Mouse (Mus musculus): ENCODE measurements at regions not wholly inside any gene's neighbourhood (a gene's known extent, or its start where the extent isn't known, plus 50 kb on each side); places are given as distances from the start of the nearest gene placed in this dataset.

GRCm38 (mm10) chr4:75561792-75562191, 283.7 kb upstream of the Dmac1 start:
- no peaks in the 10 kb centered on the region for H3K36me3 ChIP-seq (ENCODE audit: control insufficient read depth, insufficient read depth)
- no peak overlapping the region for H3K9ac ChIP-seq (ENCODE audit: low read depth, low read length)
- no peaks in the 10 kb centered on the region for H3K27me3 ChIP-seq (ENCODE audit: control insufficient read depth, insufficient read depth, low read depth, low read length)
- H3K9me3 ChIP-seq (replicated peaks; ENCODE audit: control insufficient read depth, low read length): no peaks in the 10 kb centered on the region
- H3K27ac ChIP-seq (ENCODE audit: low read length): no peak overlapping the region
- 19% methylated on average over 1 of the region's 1 CpGs for WGBS (ENCODE audit: insufficient replicate concordance)
- no peak overlapping the region for H3K4me3 ChIP-seq (ENCODE audit: low read depth, low read length)
- no peaks in the 10 kb centered on the region for H3K4me1 ChIP-seq (ENCODE audit: control insufficient read depth, low read depth, low read length)
- ATAC-seq (ENCODE audit: low read depth): no peak
- no peak overlapping the region for H3K4me2 ChIP-seq (ENCODE audit: low read depth, low read length)

GRCm38 (mm10) chr4:75537787-75538186, 259.7 kb upstream of the Dmac1 start:
- WGBS (ENCODE audit: insufficient replicate concordance): 55% methylated on average over 2 of the region's 2 CpGs
- H3K9ac ChIP-seq (ENCODE audit: low read depth, low read length): no peak overlapping the region
- H3K4me2 ChIP-seq (ENCODE audit: low read depth, low read length): no peak overlapping the region
- no peak for ATAC-seq (ENCODE audit: low read depth)
- H3K4me3 ChIP-seq (ENCODE audit: low read depth, low read length): no peak overlapping the region
- H3K4me1 ChIP-seq (ENCODE audit: control insufficient read depth, low read depth, low read length): no peaks in the 10 kb centered on the region
- H3K36me3 ChIP-seq (ENCODE audit: control insufficient read depth, insufficient read depth): no peaks in the 10 kb centered on the region
- no peaks in the 10 kb centered on the region for H3K27me3 ChIP-seq (ENCODE audit: control insufficient read depth, insufficient read depth, low read depth, low read length)
- H3K27ac ChIP-seq (ENCODE audit: low read length): no peak overlapping the region
- H3K9me3 ChIP-seq (replicated peaks; ENCODE audit: control insufficient read depth, low read length): no peaks in the 10 kb centered on the region

GRCm38 (mm10) chr4:75535067-75535466, 257.0 kb upstream of the Dmac1 start:
- H3K4me3 ChIP-seq (ENCODE audit: low read depth, low read length): no peak overlapping the region
- no peaks in the 10 kb centered on the region for H3K36me3 ChIP-seq (ENCODE audit: control insufficient read depth, insufficient read depth)
- no peaks in the 10 kb centered on the region for H3K9me3 ChIP-seq (replicated peaks; ENCODE audit: control insufficient read depth, low read length)
- H3K4me2 ChIP-seq (ENCODE audit: low read depth, low read length): no peak overlapping the region
- WGBS (ENCODE audit: insufficient replicate concordance): 73% methylated on average over 7 of the region's 7 CpGs
- no peak overlapping the region for H3K27ac ChIP-seq (ENCODE audit: low read length)
- no peak for ATAC-seq (ENCODE audit: low read depth)
- no peaks in the 10 kb centered on the region for H3K4me1 ChIP-seq (ENCODE audit: control insufficient read depth, low read depth, low read length)
- H3K9ac ChIP-seq (ENCODE audit: low read depth, low read length): no peak overlapping the region
- H3K27me3 ChIP-seq (ENCODE audit: control insufficient read depth, insufficient read depth, low read depth, low read length): no peaks in the 10 kb centered on the region

GRCm38 (mm10) chr4:75529607-75530006, 251.5 kb upstream of the Dmac1 start:
- H3K4me3 ChIP-seq (ENCODE audit: low read depth, low read length): no peak overlapping the region
- no peak overlapping the region for H3K4me2 ChIP-seq (ENCODE audit: low read depth, low read length)
- H3K9me3 ChIP-seq (replicated peaks; ENCODE audit: control insufficient read depth, low read length): no peaks in the 10 kb centered on the region
- ATAC-seq (ENCODE audit: low read depth): no peak
- no peak overlapping the region for H3K27ac ChIP-seq (ENCODE audit: low read length)
- H3K27me3 ChIP-seq (ENCODE audit: control insufficient read depth, insufficient read depth, low read depth, low read length): no peaks in the 10 kb centered on the region
- H3K36me3 ChIP-seq (ENCODE audit: control insufficient read depth, insufficient read depth): no peaks in the 10 kb centered on the region
- WGBS (ENCODE audit: insufficient replicate concordance): 50% methylated on average over 2 of the region's 2 CpGs
- no peaks in the 10 kb centered on the region for H3K4me1 ChIP-seq (ENCODE audit: control insufficient read depth, low read depth, low read length)
- H3K9ac ChIP-seq (ENCODE audit: low read depth, low read length): no peak overlapping the region

- no peak for ATAC-seq (ENCODE audit: low read depth)
- no peaks in the 10 kb centered on the region for H3K9me3 ChIP-seq (replicated peaks; ENCODE audit: control insufficient read depth, low read length)
- no peak overlapping the region for H3K27ac ChIP-seq (ENCODE audit: low read length)
- H3K9ac ChIP-seq (ENCODE audit: low read depth, low read length): no peak overlapping the region
- H3K4me3 ChIP-seq (ENCODE audit: low read depth, low read length): no peak overlapping the region
- no peaks in the 10 kb centered on the region for H3K27me3 ChIP-seq (ENCODE audit: control insufficient read depth, insufficient read depth, low read depth, low read length)
- H3K4me2 ChIP-seq (ENCODE audit: low read depth, low read length): no peak overlapping the region
- H3K36me3 ChIP-seq (ENCODE audit: control insufficient read depth, insufficient read depth): no peaks in the 10 kb centered on the region
- no peaks in the 10 kb centered on the region for H3K4me1 ChIP-seq (ENCODE audit: control insufficient read depth, low read depth, low read length)
- 54% methylated on average over 3 of the region's 3 CpGs for WGBS (ENCODE audit: insufficient replicate concordance)
These were observed 239.5 kb upstream of the Dmac1 start for GRCm38 (mm10) chr4:75517459-75518158.
